Mouse (Mus musculus): ENCODE results near the gene Erc2. TPM values are rescaled to one million over a fixed set of nuclear protein-coding genes. Genes with fewer than 3 reads are reported as not detected.

Erc2 gene
- polyA plus RNA-seq, 1 experiment, result 0.89 TPM

GRCm38 (mm10) chr14:27758230-27758629 lies 136.0 kb downstream of the Erc2 start:
- Histone ChIP-seq H3K4me3 (ENCODE audit: low read depth, low read length) (no peak overlapping the region), H3K27ac (ENCODE audit: insufficient read depth, low read depth, low read length) (no peak overlapping the region), H3K4me1 (ENCODE audit: control insufficient read depth, insufficient read depth, insufficient read length, low read length) (no peaks in the 10 kb centered on the region), H3K36me3 (ENCODE audit: control insufficient read depth, insufficient read depth, low read length) (no peaks in the 10 kb centered on the region), H3K27me3 (ENCODE audit: control insufficient read depth, insufficient read depth, low read length) (no peaks in the 10 kb centered on the region)
- 93% methylated on average over 1 of the region's 1 CpGs for WGBS
- TF ChIP-seq POLR2A (IDR thresholded peaks at IDR 0.05; ENCODE audit: low read depth, low read length), result no peak
- no peak for TF ChIP-seq CTCF (IDR thresholded peaks at IDR 0.05; ENCODE audit: extremely low read depth, insufficient read length, insufficient replicate concordance, low read depth, low read length)

DNA sequence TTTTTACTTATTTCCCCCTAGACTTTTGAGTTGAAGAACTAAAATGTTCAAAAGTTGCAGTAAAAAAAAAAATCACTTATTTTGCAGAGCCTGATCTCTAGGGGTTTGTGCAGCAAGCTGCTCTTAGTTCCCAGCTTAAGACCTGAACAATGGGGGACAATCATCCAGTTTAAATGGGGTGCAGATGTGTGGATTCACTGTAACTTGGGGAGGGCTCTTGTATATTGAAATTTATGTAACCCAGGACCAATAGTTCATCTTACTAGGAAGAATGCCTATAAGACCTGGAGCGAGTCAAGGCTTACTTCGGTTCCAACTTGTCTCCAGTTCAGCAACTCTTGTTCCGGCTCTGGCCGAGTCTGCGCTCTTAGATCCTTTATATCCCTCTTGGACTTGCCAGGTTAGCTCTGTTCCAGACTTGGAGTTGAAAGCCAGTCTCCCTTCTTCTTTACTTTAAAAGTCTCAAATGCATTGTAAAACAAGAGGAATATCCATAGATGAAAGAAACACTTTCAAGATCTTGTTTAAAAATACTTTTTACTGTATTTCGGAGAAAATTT lies 136.9 kb downstream of the Erc2 start:
- H3K4me3 ChIP-seq (ENCODE audit: low read depth, low read length), result no peak overlapping the region
- no peaks in the 10 kb centered on the region for H3K27me3 ChIP-seq (ENCODE audit: control insufficient read depth, insufficient read depth, low read length)
- no peaks in the 10 kb centered on the region for H3K36me3 ChIP-seq (ENCODE audit: control insufficient read depth, insufficient read depth, low read length)
- no peak for TF ChIP-seq POLR2A (IDR thresholded peaks at IDR 0.05; ENCODE audit: low read depth, low read length)
- no peak for TF ChIP-seq CTCF (IDR thresholded peaks at IDR 0.05; ENCODE audit: extremely low read depth, insufficient read length, insufficient replicate concordance, low read depth, low read length)
- WGBS, result 92% methylated on average over 6 of the region's 6 CpGs
- H3K4me1 ChIP-seq (ENCODE audit: control insufficient read depth, insufficient read depth, insufficient read length, low read length), result no peaks in the 10 kb centered on the region
- no peak overlapping the region for H3K27ac ChIP-seq (ENCODE audit: insufficient read depth, low read depth, low read length)

DNA sequence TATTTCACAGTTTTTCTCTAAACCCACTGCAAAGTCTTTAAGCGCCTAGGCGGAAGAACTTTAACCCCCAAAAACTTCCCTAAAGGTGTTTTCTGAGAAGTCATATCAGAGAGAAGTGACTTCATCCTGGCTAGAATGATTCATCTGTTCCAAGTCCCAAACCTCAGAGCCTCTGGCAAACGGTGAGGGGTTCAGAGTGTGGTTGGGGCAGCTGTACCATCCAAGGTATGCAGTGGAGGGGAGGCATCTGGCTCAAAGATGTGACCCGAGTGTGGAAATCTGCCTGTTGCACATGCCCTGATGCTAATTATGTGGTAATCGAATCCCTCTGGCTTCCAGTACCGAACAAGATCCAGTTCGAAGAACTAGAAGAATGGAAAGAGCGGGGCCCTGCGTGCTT lies 137.8 kb downstream of the Erc2 start:
- Histone ChIP-seq H3K27me3 (ENCODE audit: control insufficient read depth, insufficient read depth, low read length) (no peaks in the 10 kb centered on the region), H3K4me3 (ENCODE audit: low read depth, low read length) (no peak overlapping the region), H3K27ac (ENCODE audit: insufficient read depth, low read depth, low read length) (no peak overlapping the region), H3K4me1 (ENCODE audit: control insufficient read depth, insufficient read depth, insufficient read length, low read length) (no peaks in the 10 kb centered on the region), H3K36me3 (ENCODE audit: control insufficient read depth, insufficient read depth, low read length) (no peaks in the 10 kb centered on the region)
- TF ChIP-seq POLR2A (IDR thresholded peaks at IDR 0.05; ENCODE audit: low read depth, low read length) (no peak), CTCF (IDR thresholded peaks at IDR 0.05; ENCODE audit: extremely low read depth, insufficient read length, insufficient replicate concordance, low read depth, low read length) (no peak)
- 83% methylated on average over 9 of the region's 9 CpGs for WGBS

GRCm38 (mm10) chr14:27775367-27775766 lies 153.1 kb downstream of the Erc2 start:
- 55% methylated on average over 5 of the region's 5 CpGs for WGBS
- H3K4me3 ChIP-seq (ENCODE audit: low read depth, low read length), result no peak overlapping the region
- TF ChIP-seq CTCF (IDR thresholded peaks at IDR 0.05; ENCODE audit: extremely low read depth, insufficient read length, insufficient replicate concordance, low read depth, low read length), result no peak
- TF ChIP-seq POLR2A (IDR thresholded peaks at IDR 0.05; ENCODE audit: low read depth, low read length), result no peak
- no peaks in the 10 kb centered on the region for H3K27me3 ChIP-seq (ENCODE audit: control insufficient read depth, insufficient read depth, low read length)
- no peaks in the 10 kb centered on the region for H3K36me3 ChIP-seq (ENCODE audit: control insufficient read depth, insufficient read depth, low read length)
- no peak overlapping the region for H3K27ac ChIP-seq (ENCODE audit: insufficient read depth, low read depth, low read length)
- H3K4me1 ChIP-seq (ENCODE audit: control insufficient read depth, insufficient read depth, insufficient read length, low read length), result no peaks in the 10 kb centered on the region

- H3K4me1 ChIP-seq (ENCODE audit: control insufficient read depth, insufficient read depth, insufficient read length, low read length), result no peaks in the 10 kb centered on the region
- H3K36me3 ChIP-seq (ENCODE audit: control insufficient read depth, insufficient read depth, low read length), result no peaks in the 10 kb centered on the region
- 87% methylated on average over 8 of the region's 8 CpGs for WGBS
- H3K27me3 ChIP-seq (ENCODE audit: control insufficient read depth, insufficient read depth, low read length), result no peaks in the 10 kb centered on the region
- TF ChIP-seq CTCF (IDR thresholded peaks at IDR 0.05; ENCODE audit: extremely low read depth, insufficient read length, insufficient replicate concordance, low read depth, low read length), result no peak
- TF ChIP-seq POLR2A (IDR thresholded peaks at IDR 0.05; ENCODE audit: low read depth, low read length), result no peak
- H3K27ac ChIP-seq (ENCODE audit: insufficient read depth, low read depth, low read length), result no peak overlapping the region
- no peak overlapping the region for H3K4me3 ChIP-seq (ENCODE audit: low read depth, low read length)
Observed at GRCm38 (mm10) chr14:27778503-27778902, 156.3 kb downstream of the Erc2 start.

DNA sequence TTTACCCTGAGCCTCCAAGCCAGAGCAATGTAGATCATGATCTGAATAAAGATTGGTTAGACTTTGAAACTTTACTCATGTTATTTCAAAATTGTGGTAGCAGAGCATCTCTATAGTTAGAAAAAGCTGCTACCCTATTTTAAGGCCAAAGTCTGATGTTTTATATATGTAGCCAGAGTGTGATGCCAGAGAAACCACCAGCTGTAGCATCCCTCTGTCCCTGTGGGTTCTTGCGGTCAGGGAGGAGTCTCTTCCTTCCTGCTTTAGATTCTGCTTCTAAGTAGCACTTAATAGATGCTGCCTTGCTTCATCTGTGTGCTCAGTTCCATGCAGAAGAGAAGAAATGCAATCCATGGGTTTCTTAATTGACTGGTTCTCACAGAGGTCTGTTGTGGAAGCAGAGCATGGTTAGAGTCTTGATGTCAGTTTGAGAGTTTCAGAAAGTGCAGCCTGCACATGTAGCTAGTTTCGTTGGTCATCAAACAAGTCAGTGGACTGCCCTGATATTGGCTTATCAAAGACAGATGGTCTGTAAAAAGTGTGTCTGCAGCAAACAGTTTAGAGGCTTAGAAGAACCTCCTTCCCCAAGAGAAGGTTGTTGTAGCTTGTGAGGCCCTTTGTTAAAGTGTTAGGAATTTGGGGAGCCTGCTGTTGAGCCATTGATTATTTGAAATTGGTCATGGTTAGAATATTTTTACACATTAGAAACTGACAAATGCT lies 156.9 kb downstream of the Erc2 start:
- Histone ChIP-seq H3K27me3 (ENCODE audit: control insufficient read depth, insufficient read depth, low read length) (no peaks in the 10 kb centered on the region), H3K27ac (ENCODE audit: insufficient read depth, low read depth, low read length) (no peak overlapping the region), H3K4me1 (ENCODE audit: control insufficient read depth, insufficient read depth, insufficient read length, low read length) (no peaks in the 10 kb centered on the region)

DNA sequence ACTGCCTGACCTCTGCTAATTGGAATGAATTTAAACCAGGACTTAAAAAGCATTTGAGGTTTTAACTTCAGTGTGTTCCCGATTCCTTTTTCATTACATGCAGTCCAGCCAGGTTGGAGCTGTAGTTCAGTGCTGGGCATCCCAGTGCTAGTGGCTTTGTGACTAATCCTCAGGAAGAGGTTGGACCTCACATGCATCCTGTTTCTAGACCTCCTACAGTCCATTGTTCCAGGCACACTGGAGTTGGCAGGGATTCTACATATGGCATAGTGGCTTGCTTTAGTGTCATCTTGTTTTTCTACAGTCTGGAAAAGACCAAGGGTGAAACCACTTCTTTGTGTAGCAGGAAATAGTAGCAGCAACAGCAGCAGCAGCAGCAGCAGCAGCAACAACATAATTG lies 159.0 kb downstream of the Erc2 start:
- Histone ChIP-seq H3K4me3 (ENCODE audit: low read depth, low read length) (no peak overlapping the region), H3K4me1 (ENCODE audit: control insufficient read depth, insufficient read depth, insufficient read length, low read length) (no peaks in the 10 kb centered on the region), H3K36me3 (ENCODE audit: control insufficient read depth, insufficient read depth, low read length) (no peaks in the 10 kb centered on the region), H3K27me3 (ENCODE audit: control insufficient read depth, insufficient read depth, low read length) (no peaks in the 10 kb centered on the region), H3K27ac (ENCODE audit: insufficient read depth, low read depth, low read length) (no peak overlapping the region)
- no peak for TF ChIP-seq CTCF (IDR thresholded peaks at IDR 0.05; ENCODE audit: extremely low read depth, insufficient read length, insufficient replicate concordance, low read depth, low read length)
- no peak for TF ChIP-seq POLR2A (IDR thresholded peaks at IDR 0.05; ENCODE audit: low read depth, low read length)
- 78% methylated on average over 1 of the region's 1 CpGs for WGBS

More for the DNA sequence above, 156.9 kb downstream of the Erc2 start:
- Histone ChIP-seq H3K36me3 (ENCODE audit: control insufficient read depth, insufficient read depth, low read length) (no peaks in the 10 kb centered on the region), H3K4me3 (ENCODE audit: low read depth, low read length) (no peak overlapping the region)
- 76% methylated on average over 2 of the region's 2 CpGs for WGBS
- TF ChIP-seq POLR2A (IDR thresholded peaks at IDR 0.05; ENCODE audit: low read depth, low read length) (no peak), CTCF (IDR thresholded peaks at IDR 0.05; ENCODE audit: extremely low read depth, insufficient read length, insufficient replicate concordance, low read depth, low read length) (no peak)
